Mouse (Mus musculus) forebrain, postnatal 0 days (tissue): ENCODE results near the gene Pcnx3. TPM values are rescaled to one million over a fixed set of nuclear protein-coding genes. Genes with fewer than 3 reads are reported as not detected.

Experiments used
- ATAC-seq: fragments of 200-750 bp; cut with Nextera tagmentation; 2 replicates; pipeline ENCODE4 v1.8.0; 2017; ENCODE audit warnings: mild to moderate bottlenecking, moderate library complexity
- DNase-seq: peaks from one replicate; pipeline ENCODE4 v3.0.0-alpha.2; 2015
- H3K27ac ChIP-seq: fragments of 300-500 bp; sonication (generic); 2 replicates; pipeline ENCODE4 v1.5.1; 2014; ENCODE audit warnings: low read depth, mild to moderate bottlenecking, antibody characterized with exemption, low read length, moderate library complexity, mixed read lengths
- H3K27me3 ChIP-seq: fragments of 300-500 bp; sonication (generic); 2 replicates; pipeline ENCODE4 v1.6.1; 2014; ENCODE audit warnings: mild to moderate bottlenecking, low read length, mixed read lengths; ENCODE audit not compliant: insufficient read depth
- H3K36me3 ChIP-seq: fragments of 300-500 bp; sonication (generic); 2 replicates; pipeline ENCODE4 v1.6.1; 2014; ENCODE audit warnings: mild to moderate bottlenecking, moderate library complexity; ENCODE audit not compliant: insufficient read depth
- H3K4me1 ChIP-seq: fragments of 300-500 bp; sonication (generic); 2 replicates; pipeline ENCODE4 v1.6.1; 2014; ENCODE audit warnings: antibody characterized with exemption; ENCODE audit not compliant: insufficient read depth
- H3K4me2 ChIP-seq: fragments of 300-500 bp; sonication (generic); 2 replicates; pipeline ENCODE4 v1.6.1; 2014; ENCODE audit warnings: low read depth, mild to moderate bottlenecking, moderate library complexity
- H3K4me3 ChIP-seq: fragments of 300-500 bp; sonication (generic); 2 replicates; pipeline ENCODE4 v1.5.1; 2014; ENCODE audit warnings: low read depth, low read length, mixed read lengths
- H3K9ac ChIP-seq: fragments of 300-500 bp; sonication (generic); 2 replicates; pipeline ENCODE4 v1.6.1; 2014; ENCODE audit warnings: mild to moderate bottlenecking
- H3K9me3 ChIP-seq: fragments of 300-500 bp; sonication (generic); 2 replicates; pipeline ENCODE4 v1.6.1; 2016; ENCODE audit warnings: low read length
- CTCF ChIP-seq: sonication (generic); IDR thresholded peaks from 2 replicates; pipeline ENCODE4 v1.5.1; 2016; ENCODE audit warnings: antibody characterized with exemption, control low read depth, low read depth
- WGBS: fragments of 180-500 bp; shearing (Covaris S2); extraction: QIAGEN DNeasy Blood & Tissue Kit; methylation state at CpG from one replicate; pipeline ENCODE4 v1.1.7; 2014; 5-methylcytosine and 5-hydroxymethylcytosine counted together
- polyA plus RNA-seq: library from polyadenylated mRNA; unstranded; fragments of >200 nt; fragmentation: Nextera tagmentation; extraction: Ambion mirVana; gene quantifications from 2 replicates; pipeline ENCODE4 v1.2.1, GENCODE M21; 2015
- total RNA-seq: library from RNA; depleted of rRNA; stranded (reverse); fragments of >200 nt; gene quantifications from 2 replicates; pipeline ENCODE4 v1.2.3, GENCODE M21; 2014

Pcnx3 gene
- total and polyA plus RNA-seq, 2 experiments from 2014 or later, result 17.2 to 67.1 TPM

GRCm38 (mm10) chr19:5641641-5642040 lies 47.1 kb downstream of the Pcnx3 start:
- Histone ChIP-seq H3K36me3 (peaks cover 73% of the 10 kb centered on the region), H3K27ac (no peak overlapping the region), H3K9ac (no peak overlapping the region), H3K27me3 (no peaks in the 10 kb centered on the region), H3K9me3 (no peaks in the 10 kb centered on the region), H3K4me2 (no peak overlapping the region), H3K4me1 (peaks cover 9% of the 10 kb centered on the region), H3K4me3 (no peak overlapping the region)
- TF ChIP-seq CTCF, result no peak
- no peak for DNase-seq
- ATAC-seq, result no peak
- WGBS, result 96% methylated on average over 8 of the region's 8 CpGs

GRCm38 (mm10) chr19:5641021-5641420 lies 47.7 kb downstream of the Pcnx3 start:
- Histone ChIP-seq H3K4me1 (peaks cover 13% of the 10 kb centered on the region), H3K27me3 (no peaks in the 10 kb centered on the region), H3K36me3 (peaks cover 68% of the 10 kb centered on the region), H3K9me3 (no peaks in the 10 kb centered on the region), H3K4me3 (no peak overlapping the region), H3K9ac (no peak overlapping the region), H3K4me2 (no peak overlapping the region), H3K27ac (no peak overlapping the region)
- no peak for ATAC-seq
- WGBS, result 92% methylated on average over 17 of the region's 17 CpGs
- no peak for DNase-seq
- no peak for TF ChIP-seq CTCF

- DNase-seq (no peak), ATAC-seq (no peak)
- H3K27ac ChIP-seq, result no peak overlapping the region
- WGBS, result 86% methylated on average over 9 of the region's 9 CpGs
- no peak overlapping the region for H3K4me2 ChIP-seq
- no peak overlapping the region for H3K4me3 ChIP-seq
- H3K9me3 ChIP-seq, result no peaks in the 10 kb centered on the region
- no peak overlapping the region for H3K9ac ChIP-seq
- H3K4me1 ChIP-seq, result peaks cover 13% of the 10 kb centered on the region
- H3K27me3 ChIP-seq, result no peaks in the 10 kb centered on the region
- peaks cover 61% of the 10 kb centered on the region for H3K36me3 ChIP-seq
- TF ChIP-seq CTCF, result no peak
These were observed 48.4 kb downstream of the Pcnx3 start for GRCm38 (mm10) chr19:5640339-5640738.

- Histone ChIP-seq H3K4me2 (peak overlapping the region; percentile 93), H3K27me3 (no peaks in the 10 kb centered on the region), H3K4me3 (peak overlapping the region; percentile 90), H3K36me3 (peaks cover 45% of the 10 kb centered on the region), H3K27ac (no peak overlapping the region), H3K9me3 (no peaks in the 10 kb centered on the region), H3K9ac (peak overlapping the region; percentile 91), H3K4me1 (peaks cover 13% of the 10 kb centered on the region)
- no peak for TF ChIP-seq CTCF
- ATAC-seq (no peak), DNase-seq (no peak)
- 91% methylated on average over 18 of the region's 18 CpGs for WGBS
These were observed 50.2 kb downstream of the Pcnx3 start for GRCm38 (mm10) chr19:5638416-5639005.

GRCm38 (mm10) chr19:5637069-5638047 lies 51.4 kb downstream of the Pcnx3 start, which contains the start of gene Rela:
Rela (plus strand) TSS chr19:5637483.
- peak within 1 kb of the TSS; percentile 90 for H3K4me3 ChIP-seq
- no peaks in the 10 kb centered on the region for H3K27me3 ChIP-seq
- peak within 1 kb of the TSS; percentile 91 for H3K9ac ChIP-seq
- H3K9me3 ChIP-seq, result no peaks in the 10 kb centered on the region
- no peak for TF ChIP-seq CTCF
- peak within 1 kb of the TSS; percentile 93 for H3K4me2 ChIP-seq
- peaks cover 34% of the 10 kb centered on the region for H3K36me3 ChIP-seq
- WGBS, result 4% methylated on average over 99 of the region's 109 CpGs
- ATAC-seq (peak; percentile 89), DNase-seq (peak; percentile 90)
- H3K4me1 ChIP-seq, result peaks cover 13% of the 10 kb centered on the region
- peak within 1 kb of the TSS; percentile 92 for H3K27ac ChIP-seq

- 34% methylated on average over 12 of the region's 12 CpGs for WGBS
- DNase-seq (no peak), ATAC-seq (0 out of 2 replicates have a peak, but pooled peaks have one; percentile 1)
- no peaks in the 10 kb centered on the region for H3K27me3 ChIP-seq
- peak overlapping the region; percentile 92 for H3K27ac ChIP-seq
- H3K4me1 ChIP-seq, result peaks cover 13% of the 10 kb centered on the region
- peak overlapping the region; percentile 93 for H3K4me2 ChIP-seq
- peak overlapping the region; percentile 91 for H3K9ac ChIP-seq
- no peaks in the 10 kb centered on the region for H3K9me3 ChIP-seq
- H3K36me3 ChIP-seq, result peaks cover 27% of the 10 kb centered on the region
- H3K4me3 ChIP-seq, result peak overlapping the region; percentile 90
- TF ChIP-seq CTCF, result no peak
These were observed 52.1 kb downstream of the Pcnx3 start for GRCm38 (mm10) chr19:5636571-5637041.

- H3K27ac ChIP-seq, result no peak overlapping the region
- no peak for TF ChIP-seq CTCF
- no peak overlapping the region for H3K4me3 ChIP-seq
- WGBS, result 78% methylated on average over 7 of the region's 7 CpGs
- H3K9me3 ChIP-seq, result no peaks in the 10 kb centered on the region
- ATAC-seq, result no peak
- H3K9ac ChIP-seq, result 0 out of 2 replicates have a peak overlapping the region, but pooled peaks have one; percentile 91
- H3K4me2 ChIP-seq, result peak overlapping the region; percentile 93
- peaks cover 22% of the 10 kb centered on the region for H3K36me3 ChIP-seq
- no peaks in the 10 kb centered on the region for H3K27me3 ChIP-seq
- peaks cover 13% of the 10 kb centered on the region for H3K4me1 ChIP-seq
- no peak for DNase-seq
These were observed 52.6 kb downstream of the Pcnx3 start for GRCm38 (mm10) chr19:5636036-5636570.
